Mouse (Mus musculus): Measurements from ENCODE around the gene Arsb.

DNA sequence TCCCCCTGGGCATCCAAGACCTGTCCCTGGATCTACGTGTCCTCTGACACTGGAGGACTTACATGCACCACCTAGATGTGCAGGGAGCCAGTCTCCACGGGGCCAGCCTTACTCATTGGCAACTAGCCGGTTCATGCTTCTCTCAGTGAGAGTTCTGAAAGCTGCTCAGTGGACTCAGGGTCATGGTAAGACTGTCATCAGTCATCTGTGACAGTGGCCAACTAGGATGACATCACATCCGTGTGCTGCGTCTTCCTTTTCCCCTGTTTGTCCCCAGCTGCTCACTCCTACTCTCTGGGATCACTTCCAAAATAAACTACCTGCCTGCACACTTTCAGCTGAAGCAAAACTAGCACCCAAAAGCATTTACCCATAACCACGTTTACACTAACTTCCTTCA, 50.6 kb downstream of the Arsb start:
- TF ChIP-seq CTCF (IDR thresholded peaks at IDR 0.05; ENCODE audit: low read depth), result no peak
- TF ChIP-seq EP300 (optimal IDR thresholded peaks at IDR 0.05), result no peak

Data from stomach, postnatal 0 days (tissue).